Mouse (Mus musculus) MEL (cell line): ENCODE data around the gene Atp8a1. TPM values are rescaled to one million over a fixed set of nuclear protein-coding genes. Genes with fewer than 3 reads are reported as not detected.

Experiments
- DNase-seq: peaks from one replicate; pipeline ENCODE4 v3.0.0; 2011; ENCODE audit warnings: low read depth, low spot score
- H3K27ac ChIP-seq: 2 replicates; pipeline ENCODE4 v1.5.1; 2012; ENCODE audit warnings: low read depth, mild to moderate bottlenecking, control low read depth, low read length, moderate library complexity; ENCODE audit not compliant: control insufficient read depth
- H3K27me3 ChIP-seq, 2 experiments: fragments of 150-350 bp in 1 of 2; sonication (generic) in 1 of 2; 2 replicates each; pipeline ENCODE4 v1.6.1; 2012; ENCODE audit warnings: low read length in 2 of 2, mild to moderate bottlenecking in 2 of 2, improper control_type of control experiment in 1 of 2, moderate library complexity in 1 of 2; ENCODE audit not compliant: insufficient read depth in 2 of 2, control insufficient read depth in 1 of 2
- H3K36me3 ChIP-seq, 2 experiments: 2 replicates each; pipeline ENCODE4 v1.6.1; 2012 to 2014; ENCODE audit warnings: low read length in 2 of 2, improper control_type of control experiment in 1 of 2, inconsistent platforms in 1 of 2, mild to moderate bottlenecking in 1 of 2; ENCODE audit not compliant: insufficient read depth in 2 of 2, control insufficient read depth in 1 of 2
- H3K4me1 ChIP-seq, 2 experiments: fragments of 150-350 bp in 1 of 2; sonication (generic) in 1 of 2; 2 replicates each; pipeline ENCODE4 v1.6.1; 2012; ENCODE audit warnings: low read length in 2 of 2, improper control_type of control experiment in 1 of 2, mild to moderate bottlenecking in 1 of 2; ENCODE audit not compliant: insufficient read depth in 2 of 2, control insufficient read depth in 1 of 2
- H3K4me3 ChIP-seq, 2 experiments: fragments of 150-350 bp in 1 of 2; sonication (generic) in 1 of 2; 2 replicates each; pipeline ENCODE4 v1.5.1; 2012; ENCODE audit warnings: low read depth in 2 of 2, low read length in 2 of 2, mild to moderate bottlenecking in 2 of 2, moderate library complexity in 2 of 2, control low read depth in 1 of 2, improper control_type of control experiment in 1 of 2; ENCODE audit not compliant: control insufficient read depth in 1 of 2, insufficient read depth in 1 of 2
- H3K79me2 ChIP-seq: 2 replicates; pipeline ENCODE4 v1.6.1; 2012; ENCODE audit warnings: mild to moderate bottlenecking, low read length, moderate library complexity; ENCODE audit not compliant: control insufficient read depth, poor library complexity, insufficient read depth
- H3K9ac ChIP-seq: 2 replicates; pipeline ENCODE4 v1.6.1; 2012; ENCODE audit warnings: low read depth, mild to moderate bottlenecking, control low read depth, low read length, moderate library complexity; ENCODE audit not compliant: control insufficient read depth, poor library complexity, severe bottlenecking
- H3K9me3 ChIP-seq: fragments of 150-350 bp; sonication (generic); replicated peaks from 2 replicates; pipeline ENCODE4 v1.6.1; 2012; ENCODE audit warnings: mild to moderate bottlenecking, low read length, improper control_type of control experiment, moderate library complexity; ENCODE audit not compliant: insufficient read depth
- CHD1 ChIP-seq: IDR thresholded peaks from 2 replicates; pipeline ENCODE4 v1.6.1; 2012; ENCODE audit warnings: low read depth, mild to moderate bottlenecking, inconsistent platforms, low read length, improper control_type of control experiment
- CHD2 ChIP-seq: IDR thresholded peaks from 2 replicates; pipeline ENCODE4 v1.6.1; 2011; ENCODE audit warnings: low read length, improper control_type of control experiment
- CTCF ChIP-seq, 3 experiments: IDR thresholded peaks in 2 of 3; conservative IDR thresholded peaks in 1 of 3; 2 replicates each; pipeline ENCODE4 v1.5.1; 2011 to 2012; ENCODE audit warnings: low read length in 3 of 3, low read depth in 2 of 3, mild to moderate bottlenecking in 2 of 3, improper control_type of control experiment in 1 of 3, inconsistent platforms in 1 of 3, mixed read lengths in 1 of 3, moderate library complexity in 1 of 3; ENCODE audit not compliant: control insufficient read depth in 1 of 3, insufficient read depth in 1 of 3, poor library complexity in 1 of 3, severe bottlenecking in 1 of 3
- E2F4 ChIP-seq: IDR thresholded peaks from 2 replicates; pipeline ENCODE4 v1.6.1; 2011; ENCODE audit warnings: low read depth, low read length, improper control_type of control experiment, borderline replicate concordance
- EP300 ChIP-seq, 2 experiments: IDR thresholded peaks; 2 replicates each; pipeline ENCODE4 v1.6.1; 2011; ENCODE audit warnings: improper control_type of control experiment in 2 of 2, low read length in 2 of 2, low read depth in 1 of 2, mild to moderate bottlenecking in 1 of 2
- JUND ChIP-seq: IDR thresholded peaks from 2 replicates; pipeline ENCODE4 v1.6.1; 2011; ENCODE audit warnings: low read depth, mild to moderate bottlenecking, improper control_type of control experiment, low read length
- MAFK ChIP-seq: IDR thresholded peaks from 2 replicates; pipeline ENCODE4 v1.6.1; 2011; ENCODE audit warnings: low read depth, mild to moderate bottlenecking, low read length, improper control_type of control experiment, borderline replicate concordance
- MEF2A ChIP-seq: IDR thresholded peaks from 2 replicates; pipeline ENCODE4 v1.6.1; 2014; ENCODE audit warnings: low read depth, mild to moderate bottlenecking, inconsistent platforms, low read length, improper control_type of control experiment; ENCODE audit not compliant: poor library complexity, insufficient replicate concordance, severe bottlenecking; ENCODE audit errors: extremely low read depth
- MYC ChIP-seq: IDR thresholded peaks from 2 replicates; pipeline ENCODE4 v1.6.1; 2011; ENCODE audit warnings: low read depth, mild to moderate bottlenecking, low read length, improper control_type of control experiment, moderate library complexity
- NELFE ChIP-seq: IDR thresholded peaks from 2 replicates; pipeline ENCODE4 v1.6.1; 2011; ENCODE audit warnings: low read depth, low read length, improper control_type of control experiment
- NRF1 ChIP-seq: IDR thresholded peaks from 2 replicates; pipeline ENCODE4 v1.6.1; 2014; ENCODE audit warnings: low read depth, mild to moderate bottlenecking, inconsistent platforms, low read length, improper control_type of control experiment, moderate library complexity; ENCODE audit not compliant: poor library complexity, insufficient read depth, severe bottlenecking
- POLR2AphosphoS2 ChIP-seq: IDR thresholded peaks from 2 replicates; pipeline ENCODE4 v1.6.1; 2011; ENCODE audit warnings: low read length, improper control_type of control experiment
- POLR2AphosphoS5 ChIP-seq: IDR thresholded peaks from 2 replicates; pipeline ENCODE4 v1.6.1; 2012; ENCODE audit warnings: low read depth, borderline replicate concordance, mild to moderate bottlenecking, inconsistent platforms, low read length, moderate library complexity, mixed read lengths
- RAD21 ChIP-seq: IDR thresholded peaks from 2 replicates; pipeline ENCODE4 v1.6.1; 2011; ENCODE audit warnings: mild to moderate bottlenecking, low read depth, low read length, improper control_type of control experiment
- SIN3A ChIP-seq: IDR thresholded peaks from 2 replicates; pipeline ENCODE4 v1.6.1; 2012; ENCODE audit warnings: low read length, improper control_type of control experiment, inconsistent platforms
- SMC3 ChIP-seq: IDR thresholded peaks from 2 replicates; pipeline ENCODE4 v1.6.1; 2011; ENCODE audit warnings: low read depth, low read length, improper control_type of control experiment
- TBP ChIP-seq: IDR thresholded peaks from 2 replicates; pipeline ENCODE4 v1.8.0; 2011; ENCODE audit warnings: low read depth, low read length, improper control_type of control experiment
- UBTF ChIP-seq: IDR thresholded peaks from 2 replicates; pipeline ENCODE4 v1.6.1; 2012; ENCODE audit warnings: low read depth, mild to moderate bottlenecking, inconsistent platforms, low read length, improper control_type of control experiment, moderate library complexity, borderline replicate concordance; ENCODE audit not compliant: insufficient read depth
- USF1 ChIP-seq: IDR thresholded peaks from 2 replicates; pipeline ENCODE4 v1.6.1; 2014; ENCODE audit warnings: low read depth, mild to moderate bottlenecking, inconsistent platforms, low read length, improper control_type of control experiment, moderate library complexity
- ZC3H11A ChIP-seq: IDR thresholded peaks from 2 replicates; pipeline ENCODE4 v1.6.1; 2012; ENCODE audit warnings: low read depth, mild to moderate bottlenecking, inconsistent platforms, low read length, improper control_type of control experiment
- ZKSCAN1 ChIP-seq: IDR thresholded peaks from 2 replicates; pipeline ENCODE4 v1.6.1; 2012; ENCODE audit warnings: low read depth, mild to moderate bottlenecking, inconsistent platforms, low read length, improper control_type of control experiment, moderate library complexity
- ZMIZ1 ChIP-seq: IDR thresholded peaks from 2 replicates; pipeline ENCODE4 v1.6.1; 2012; ENCODE audit warnings: low read depth, mild to moderate bottlenecking, inconsistent platforms, low read length, improper control_type of control experiment, moderate library complexity
- polyA plus RNA-seq, 2 experiments: library from polyadenylated mRNA; stranded (reverse) in 1 of 2; unstranded in 1 of 2; fragments of >175 nt in 1 of 2; fragments of >200 nt in 1 of 2; gene quantifications; 2 replicates each; pipeline versions ENCODE4 v1.2.1 to v1.2.4; 2012; ENCODE audit warnings: low replicate concordance in 2 of 2, low read depth in 1 of 2; ENCODE audit not compliant: insufficient read length in 2 of 2, insufficient read depth in 1 of 2, missing spikeins in 1 of 2
- total RNA-seq: library from RNA; depleted of rRNA; stranded (reverse); fragments of 300-350 nt; gene quantifications from 2 replicates; pipeline ENCODE4 v1.2.3, GENCODE M21; 2012

Atp8a1 gene
- total and polyA plus RNA-seq, 3 experiments: 18.2 to 22.1 TPM; not detected in 1

DNA sequence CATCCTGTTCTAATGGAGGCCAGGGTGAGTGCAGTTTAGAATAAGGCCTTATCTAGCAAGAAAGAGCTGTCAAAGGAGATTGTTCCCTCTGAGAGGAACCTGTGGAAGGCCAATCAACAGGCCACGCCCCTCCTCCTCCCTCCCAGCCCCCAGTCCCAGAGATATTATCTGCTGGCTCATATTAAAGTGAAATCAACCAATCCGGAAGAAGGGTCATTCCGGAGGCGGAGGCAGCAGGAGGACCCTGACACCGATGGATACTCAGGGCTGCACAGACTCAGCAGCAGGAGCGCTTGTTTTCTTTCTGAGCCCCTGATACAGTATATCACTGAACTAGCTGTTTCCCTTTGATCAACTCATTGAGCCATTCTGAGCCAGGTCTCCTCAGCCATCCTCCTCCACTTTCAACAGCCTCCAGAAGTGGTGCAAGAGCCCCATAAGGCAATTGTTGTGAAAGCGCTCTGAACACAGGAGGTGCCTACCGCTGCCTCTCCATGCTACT, 2.0 kb downstream of the Atp8a1 start (continued):
- no peak for TF ChIP-seq UBTF
- TF ChIP-seq CTCF (IDR thresholded peaks at IDR 0.05 in 2 of 3, conservative IDR thresholded peaks at IDR 0.05 in 1 of 3; ENCODE audit: control insufficient read depth in 1 of 3, insufficient read depth in 1 of 3, low read depth in 2 of 3, low read length in 3 of 3, poor library complexity in 1 of 3, severe bottlenecking in 1 of 3): no peak
- peak; percentile 40; the same call in 1 of the 2 replicates for TF ChIP-seq MAFK
- TF ChIP-seq POLR2AphosphoS5: no peak
- TF ChIP-seq TBP: peak; percentile 66
- peak; percentile 80 to 81 for TF ChIP-seq EP300 (IDR thresholded peaks at IDR 0.05; ENCODE audit: low read depth in 1 of 2, low read length in 2 of 2)
- peak; percentile 54 for TF ChIP-seq NELFE
- no peak for TF ChIP-seq RAD21
- TF ChIP-seq MYC: peak; percentile 65; the same call in 1 of the 2 replicates
- peak; percentile 69 for TF ChIP-seq SIN3A
- peak; percentile 51; the same call in 1 of the 2 replicates for TF ChIP-seq CHD2
- TF ChIP-seq ZKSCAN1: no peak
- TF ChIP-seq MEF2A: no peak
- TF ChIP-seq USF1: no peak
- TF ChIP-seq SMC3: no peak
- TF ChIP-seq CHD1: no peak
- TF ChIP-seq, all 39 proteins: peak for 24

DNA sequence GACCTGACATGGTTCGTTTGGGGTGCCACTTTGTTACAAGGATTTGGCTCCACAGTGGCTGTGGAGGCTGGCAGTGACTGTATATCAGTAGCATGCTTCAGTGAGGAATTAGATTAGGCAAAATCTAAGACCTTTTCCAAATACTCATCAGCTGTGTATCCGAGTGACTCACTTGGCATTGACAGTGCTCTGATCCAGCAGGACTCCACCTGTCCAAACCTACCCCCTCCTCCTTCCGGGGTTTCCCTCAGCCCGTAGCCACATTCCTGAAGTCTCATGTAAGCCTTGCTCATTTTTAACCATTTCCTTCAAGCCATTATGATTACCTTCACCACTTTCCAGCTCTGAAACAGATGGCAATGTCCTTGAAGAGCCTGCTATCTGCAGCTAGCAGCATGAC, 3.2 kb downstream of the Atp8a1 start:
- peaks cover 5 to 8% of the 10 kb centered on the region in 2 experiments for H3K4me1 ChIP-seq

More for the DNA sequence above, 3.2 kb downstream of the Atp8a1 start:
- Histone ChIP-seq H3K79me2 (peaks cover 32% of the 10 kb centered on the region), H3K27me3 (no peaks in the 10 kb centered on the region), H3K36me3 (peaks cover 0 to 9% of the 10 kb centered on the region in 2 experiments; a peak in 3 of 4 replicates), H3K4me3 (no peak overlapping the region), H3K9ac (no peak overlapping the region), H3K27ac (no peak overlapping the region), H3K9me3 (no peaks in the 10 kb centered on the region)
- DNase-seq: no peak
- no peak for TF ChIP-seq E2F4
- no peak for TF ChIP-seq NELFE
- no peak for TF ChIP-seq ZMIZ1
- TF ChIP-seq MYC: no peak
- TF ChIP-seq POLR2AphosphoS2: no peak
- TF ChIP-seq NRF1: no peak
- no peak for TF ChIP-seq USF1
- no peak for TF ChIP-seq CHD1
- TF ChIP-seq POLR2AphosphoS5: no peak
- no peak for TF ChIP-seq JUND
- TF ChIP-seq ZC3H11A: no peak
